Mouse (Mus musculus): ENCODE measurements around the gene Aldh1l1.

The Aldh1l1 gene

GRCm38 (mm10) chr6:90470947-90471541, 15.2 kb upstream of the Aldh1l1 start:
- no peak for DNase-seq (ENCODE audit: extremely low read depth, insufficient read length, low spot score)

- DNase-seq (ENCODE audit: extremely low read depth, insufficient read length, low spot score) = no peak
Measured at GRCm38 (mm10) chr6:90472079-90472478, 14.1 kb upstream of the Aldh1l1 start.

GRCm38 (mm10) chr6:90472697-90473096, 13.5 kb upstream of the Aldh1l1 start:
- no peak for DNase-seq (ENCODE audit: extremely low read depth, insufficient read length, low spot score)

GRCm38 (mm10) chr6:90473630-90474360, 12.4 kb upstream of the Aldh1l1 start:
- DNase-seq (ENCODE audit: extremely low read depth, insufficient read length, low spot score) = no peak

GRCm38 (mm10) chr6:90474361-90474750, 11.9 kb upstream of the Aldh1l1 start:
- no peak for DNase-seq (ENCODE audit: extremely low read depth, insufficient read length, low spot score)

- DNase-seq (ENCODE audit: extremely low read depth, insufficient read length, low spot score) = no peak
Measured at GRCm38 (mm10) chr6:90475176-90475853, 10.9 kb upstream of the Aldh1l1 start.

GRCm38 (mm10) chr6:90475854-90476212, 10.4 kb upstream of the Aldh1l1 start:
- DNase-seq (ENCODE audit: extremely low read depth, insufficient read length, low spot score) = no peak

GRCm38 (mm10) chr6:90476941-90477518, 9.2 kb upstream of the Aldh1l1 start:
- DNase-seq (ENCODE audit: extremely low read depth, insufficient read length, low spot score) = no peak

GRCm38 (mm10) chr6:90484249-90484648, 2.0 kb upstream of the Aldh1l1 start:
- DNase-seq (ENCODE audit: extremely low read depth, insufficient read length, low spot score) = no peak

- DNase-seq (ENCODE audit: extremely low read depth, insufficient read length, low spot score) = no peak
Measured at GRCm38 (mm10) chr6:90484876-90485275, 1.4 kb upstream of the Aldh1l1 start.

- no peak for DNase-seq (ENCODE audit: extremely low read depth, insufficient read length, low spot score)
Measured at GRCm38 (mm10) chr6:90487531-90487930, 1.3 kb downstream of the Aldh1l1 start.

GRCm38 (mm10) chr6:90489532-90489931, 3.3 kb downstream of the Aldh1l1 start:
- no peak for DNase-seq (ENCODE audit: extremely low read depth, insufficient read length, low spot score)

- DNase-seq (ENCODE audit: extremely low read depth, insufficient read length, low spot score) = no peak
Measured at GRCm38 (mm10) chr6:90490976-90491375, 4.7 kb downstream of the Aldh1l1 start.

GRCm38 (mm10) chr6:90491956-90492744, 5.9 kb downstream of the Aldh1l1 start:
- DNase-seq (ENCODE audit: extremely low read depth, insufficient read length, low spot score) = no peak

GRCm38 (mm10) chr6:90494155-90494554, 7.9 kb downstream of the Aldh1l1 start:
- no peak for DNase-seq (ENCODE audit: extremely low read depth, insufficient read length, low spot score)

GRCm38 (mm10) chr6:90494566-90494965, 8.3 kb downstream of the Aldh1l1 start:
- DNase-seq (ENCODE audit: extremely low read depth, insufficient read length, low spot score) = no peak

GRCm38 (mm10) chr6:90495282-90495912, 9.2 kb downstream of the Aldh1l1 start:
- no peak for DNase-seq (ENCODE audit: extremely low read depth, insufficient read length, low spot score)

- no peak for DNase-seq (ENCODE audit: extremely low read depth, insufficient read length, low spot score)
Measured at GRCm38 (mm10) chr6:90496217-90496616, 10.0 kb downstream of the Aldh1l1 start.

- DNase-seq (ENCODE audit: extremely low read depth, insufficient read length, low spot score) = no peak
Measured at GRCm38 (mm10) chr6:90499509-90499908, 13.3 kb downstream of the Aldh1l1 start.

GRCm38 (mm10) chr6:90501222-90501940, 15.2 kb downstream of the Aldh1l1 start:
- no peak for DNase-seq (ENCODE audit: extremely low read depth, insufficient read length, low spot score)
